Mouse (Mus musculus) myocyte (in vitro differentiated cells): Measurements from ENCODE around the gene Commd1. TPM values are rescaled to one million over a fixed set of nuclear protein-coding genes. Genes with fewer than 3 reads are reported as not detected.
A peak's percentile ranks its signal among the peaks of the same experiment; 100 is the strongest.

Experiments used
- H3K27me3 ChIP-seq: one replicate; pipeline ENCODE4 v1.6.1; 2011; ENCODE audit not compliant: control insufficient read depth, insufficient read depth, insufficient read length
- H3K36me3 ChIP-seq: one replicate; pipeline ENCODE4 v1.6.1; 2011; ENCODE audit not compliant: control insufficient read depth, insufficient read depth
- H3K4me2 ChIP-seq: one replicate; pipeline ENCODE4 v1.6.1; 2011; ENCODE audit warnings: low read depth, control low read depth
- H3K4me3 ChIP-seq: one replicate; pipeline ENCODE4 v1.5.1; 2011; ENCODE audit warnings: mild to moderate bottlenecking, control low read depth, moderate library complexity
- H3K79me2 ChIP-seq: one replicate; pipeline ENCODE4 v1.6.1; 2011; ENCODE audit not compliant: control insufficient read depth, insufficient read depth
- H3ac ChIP-seq: one replicate; pipeline ENCODE4 v1.6.1; 2011; ENCODE audit not compliant: control insufficient read depth, insufficient read length
- CEBPB ChIP-seq: IDR thresholded peaks from 2 replicates; pipeline ENCODE4 v1.6.1; 2011; ENCODE audit warnings: mild to moderate bottlenecking, moderate library complexity; ENCODE audit not compliant: poor library complexity, insufficient read depth, severe bottlenecking
- E2F4 ChIP-seq: IDR thresholded peaks from one replicate; pipeline ENCODE4 v1.6.1; 2011; ENCODE audit warnings: mild to moderate bottlenecking, control low read depth, moderate library complexity; ENCODE audit not compliant: insufficient read depth
- MAX ChIP-seq: IDR thresholded peaks from one replicate; pipeline ENCODE4 v1.6.1; 2011; ENCODE audit warnings: low read depth, mild to moderate bottlenecking, control low read depth
- MYOD1 ChIP-seq, 3 experiments: IDR thresholded peaks; one replicate each; pipeline ENCODE4 v1.6.1; 2011; ENCODE audit warnings: control low read depth in 2 of 3, low read depth in 2 of 3, mild to moderate bottlenecking in 2 of 3, moderate library complexity in 1 of 3; ENCODE audit not compliant: insufficient read length in 2 of 3, control insufficient read depth in 1 of 3
- MYOG ChIP-seq, 3 experiments: IDR thresholded peaks; one replicate each; pipeline ENCODE4 v1.6.1; 2011; ENCODE audit warnings: control low read depth in 2 of 3, low read depth in 2 of 3, mild to moderate bottlenecking in 2 of 3; ENCODE audit not compliant: insufficient read length in 2 of 3, control insufficient read depth in 1 of 3, insufficient read depth in 1 of 3
- POLR2A ChIP-seq: IDR thresholded peaks from one replicate; pipeline ENCODE4 v1.6.1; 2011; ENCODE audit warnings: low read depth, mild to moderate bottlenecking, control low read depth, moderate library complexity; ENCODE audit not compliant: insufficient read length
- POLR2AphosphoS2 ChIP-seq: IDR thresholded peaks from one replicate; pipeline ENCODE4 v1.6.1; 2011; ENCODE audit warnings: low read depth, control low read depth; ENCODE audit not compliant: insufficient read length
- REST ChIP-seq: IDR thresholded peaks from one replicate; pipeline ENCODE4 v1.6.1; 2011; ENCODE audit warnings: mild to moderate bottlenecking, control low read depth, moderate library complexity; ENCODE audit not compliant: insufficient read depth, insufficient read length
- SRF ChIP-seq: IDR thresholded peaks from one replicate; pipeline ENCODE4 v1.6.1; 2011; ENCODE audit warnings: low read depth; ENCODE audit not compliant: control insufficient read depth, insufficient read length
- TCF12 ChIP-seq: IDR thresholded peaks from one replicate; pipeline ENCODE4 v1.6.1; 2011; ENCODE audit warnings: mild to moderate bottlenecking, control low read depth; ENCODE audit not compliant: poor library complexity, insufficient read depth, severe bottlenecking
- TCF3 ChIP-seq: IDR thresholded peaks from one replicate; pipeline ENCODE4 v1.6.1; 2011; ENCODE audit warnings: low read depth, control low read depth; ENCODE audit not compliant: insufficient read length
- USF1 ChIP-seq: IDR thresholded peaks from one replicate; pipeline ENCODE4 v1.6.1; 2011; ENCODE audit warnings: low read depth, mild to moderate bottlenecking, control low read depth, moderate library complexity
- polyA plus RNA-seq: library from polyadenylated mRNA; unstranded; fragments of >200 nt; fragmentation: generic; extraction: Trizol; gene quantifications from one replicate; pipeline ENCODE4 v1.2.1, GENCODE M21; 2012; ENCODE audit warnings: missing spikeins

Gene Commd1
- polyA plus RNA-seq, 1 experiment = 174 TPM

DNA sequence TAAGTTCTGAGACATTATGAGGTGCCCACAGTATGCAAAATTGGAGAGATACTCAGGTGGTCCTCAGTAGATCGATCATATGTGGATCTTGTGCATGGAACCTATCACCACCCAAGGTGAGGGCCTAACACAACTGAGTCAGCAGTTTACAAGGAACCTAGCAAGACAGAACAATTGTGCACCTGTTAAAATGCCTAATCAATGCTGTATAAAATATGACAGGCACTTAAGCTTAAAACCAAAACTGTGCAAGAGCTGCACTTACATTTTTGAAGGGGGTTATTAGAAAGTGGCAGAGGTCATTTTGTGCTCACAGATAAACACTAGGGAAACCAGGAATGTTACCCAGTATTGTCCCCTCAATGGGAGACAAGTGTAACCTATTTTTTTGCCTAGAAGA is 23.1 kb upstream of the Commd1 start:
- Histone ChIP-seq H3K79me2 (no peaks in the 10 kb centered on the region), H3K4me3 (no peak overlapping the region), H3K4me2 (no peak overlapping the region), H3ac (no peak overlapping the region), H3K27me3 (no peaks in the 10 kb centered on the region), H3K36me3 (peaks cover 44% of the 10 kb centered on the region)
- TF ChIP-seq POLR2AphosphoS2 (no peak), REST (no peak), CEBPB (no peak), MYOG (IDR thresholded peaks at IDR 0.05; ENCODE audit: control insufficient read depth in 1 of 3, insufficient read depth in 1 of 3, insufficient read length in 2 of 3, low read depth in 2 of 3) (no peak), POLR2A (no peak)

DNA sequence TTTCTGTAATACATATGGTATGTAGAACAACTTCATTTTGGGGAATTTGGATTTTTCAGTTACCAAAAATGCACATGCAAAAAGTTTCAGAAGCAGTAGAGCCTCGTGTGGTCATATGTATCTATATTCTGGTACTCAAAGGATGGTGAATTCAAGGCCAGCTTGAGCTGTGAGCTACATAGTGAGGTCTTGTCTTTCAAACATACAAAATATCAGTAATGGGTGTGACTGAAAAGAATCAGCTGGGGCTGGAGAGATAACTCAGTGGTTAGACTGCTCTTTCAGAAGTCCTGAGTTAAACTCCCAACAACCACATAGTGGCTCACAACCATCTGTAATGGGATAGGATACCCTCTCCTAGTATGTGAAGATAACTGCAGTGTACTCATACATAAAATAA is 16.1 kb upstream of the Commd1 start:
- peaks cover 12% of the 10 kb centered on the region for H3K79me2 ChIP-seq
- no peak overlapping the region for H3ac ChIP-seq
- H3K4me3 ChIP-seq = no peak overlapping the region
- H3K4me2 ChIP-seq = no peak overlapping the region
- H3K27me3 ChIP-seq = no peaks in the 10 kb centered on the region
- H3K36me3 ChIP-seq = peaks cover 91% of the 10 kb centered on the region
- no peak for TF ChIP-seq MYOG (IDR thresholded peaks at IDR 0.05; ENCODE audit: control insufficient read depth in 1 of 3, insufficient read depth in 1 of 3, insufficient read length in 2 of 3, low read depth in 2 of 3)
- TF ChIP-seq TCF12 = no peak
- TF ChIP-seq E2F4 = no peak

DNA sequence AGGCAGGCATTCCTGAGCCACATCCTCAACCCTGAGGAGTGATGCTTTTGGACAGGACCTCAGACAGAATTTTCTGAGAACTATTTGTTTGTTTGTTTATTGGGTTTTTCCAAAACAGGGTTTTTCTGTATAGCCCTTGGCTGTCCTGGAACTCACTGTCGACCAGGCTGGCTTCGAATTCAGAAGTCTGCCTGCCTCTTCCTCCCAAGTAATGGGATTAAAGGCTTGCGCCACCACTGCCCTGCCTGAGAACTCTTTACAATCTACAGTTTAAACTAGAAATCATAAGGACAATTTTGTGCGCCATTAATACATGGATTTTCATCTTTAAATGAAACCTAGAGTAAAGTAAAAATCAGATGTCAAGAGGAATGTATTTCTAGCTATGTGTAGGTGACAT is 13.3 kb upstream of the Commd1 start:
- Histone ChIP-seq H3K27me3 (no peaks in the 10 kb centered on the region), H3K36me3 (peaks cover 63% of the 10 kb centered on the region), H3K4me3 (no peak overlapping the region), H3ac (no peak overlapping the region), H3K79me2 (peaks cover 40% of the 10 kb centered on the region), H3K4me2 (no peak overlapping the region)
- TF ChIP-seq SRF = no peak

DNA sequence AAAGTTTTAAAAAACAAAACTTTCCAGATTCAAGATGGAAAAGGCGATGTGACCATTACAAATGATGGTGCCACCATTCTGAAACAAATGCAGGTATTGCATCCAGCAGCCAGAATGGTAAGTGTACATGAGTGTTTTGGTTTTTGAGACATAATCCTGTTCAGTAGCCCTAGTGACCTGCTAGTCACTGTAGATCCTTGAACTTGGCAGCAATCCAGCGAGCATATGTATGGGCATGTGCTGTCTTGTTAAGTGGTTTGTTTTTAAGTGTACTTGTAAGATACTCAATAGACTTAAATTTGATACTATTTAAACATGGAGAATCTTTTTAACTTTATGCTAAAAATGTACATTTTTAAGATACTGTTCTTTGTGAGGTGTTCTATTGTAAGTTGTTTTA is 12.1 kb upstream of the Commd1 start:
- Histone ChIP-seq H3K4me3 (no peak overlapping the region), H3K79me2 (peaks cover 40% of the 10 kb centered on the region), H3ac (no peak overlapping the region), H3K4me2 (no peak overlapping the region), H3K27me3 (no peaks in the 10 kb centered on the region), H3K36me3 (peaks cover 51% of the 10 kb centered on the region)
- TF ChIP-seq MYOG (IDR thresholded peaks at IDR 0.05; ENCODE audit: control insufficient read depth in 1 of 3, insufficient read depth in 1 of 3, insufficient read length in 2 of 3, low read depth in 2 of 3) (no peak), POLR2AphosphoS2 (no peak), MAX (no peak), E2F4 (no peak), POLR2A (no peak), SRF (no peak), MYOD1 (IDR thresholded peaks at IDR 0.05; ENCODE audit: control insufficient read depth in 1 of 3, insufficient read length in 2 of 3, low read depth in 2 of 3) (no peak), CEBPB (no peak), TCF3 (no peak), REST (no peak), USF1 (no peak), TCF12 (no peak)

DNA sequence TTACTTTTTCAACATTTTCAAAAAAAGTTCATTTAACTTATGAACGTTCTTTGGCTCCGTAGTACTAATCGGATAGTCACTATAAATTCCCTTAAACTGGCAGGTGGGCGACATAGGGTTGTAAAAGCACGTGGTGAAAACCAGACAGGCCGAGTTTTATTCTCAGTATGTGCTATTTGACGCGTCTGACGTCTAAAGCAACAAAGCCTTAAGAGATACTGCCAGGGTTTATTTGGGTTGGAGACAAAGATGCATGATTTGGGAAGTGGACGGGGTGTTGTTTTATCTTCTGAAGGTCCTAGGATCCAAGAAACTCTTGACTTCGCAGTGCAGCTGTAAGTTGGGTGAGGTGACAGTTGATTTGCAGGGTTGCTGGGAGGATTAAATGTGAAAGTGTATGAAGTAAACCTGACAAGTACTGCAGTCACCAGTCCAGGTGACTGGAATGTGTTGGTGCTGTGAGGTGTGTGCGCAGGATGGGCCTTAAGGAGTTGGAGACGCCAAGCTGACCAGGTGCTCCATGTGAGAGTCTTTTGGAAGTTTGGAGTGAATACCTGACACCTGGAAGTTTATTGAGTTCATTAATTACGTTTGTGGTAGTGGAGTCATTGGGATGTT is 9.1 kb upstream of the Commd1 start:
- TF ChIP-seq MYOG (IDR thresholded peaks at IDR 0.05; ENCODE audit: control insufficient read depth in 1 of 3, insufficient read depth in 1 of 3, insufficient read length in 2 of 3, low read depth in 2 of 3) (no peak), POLR2AphosphoS2 (no peak), TCF12 (no peak), CEBPB (no peak), POLR2A (no peak), REST (no peak), E2F4 (no peak), TCF3 (no peak)
- Histone ChIP-seq H3K4me3 (peak overlapping the region; percentile 49), H3K79me2 (peaks cover 40% of the 10 kb centered on the region), H3K27me3 (no peaks in the 10 kb centered on the region), H3ac (peak overlapping the region; percentile 32), H3K36me3 (peaks cover 24% of the 10 kb centered on the region), H3K4me2 (peak overlapping the region; percentile 95)
